Mouse (Mus musculus): Measurements from ENCODE around the gene Spag6.

DNA sequence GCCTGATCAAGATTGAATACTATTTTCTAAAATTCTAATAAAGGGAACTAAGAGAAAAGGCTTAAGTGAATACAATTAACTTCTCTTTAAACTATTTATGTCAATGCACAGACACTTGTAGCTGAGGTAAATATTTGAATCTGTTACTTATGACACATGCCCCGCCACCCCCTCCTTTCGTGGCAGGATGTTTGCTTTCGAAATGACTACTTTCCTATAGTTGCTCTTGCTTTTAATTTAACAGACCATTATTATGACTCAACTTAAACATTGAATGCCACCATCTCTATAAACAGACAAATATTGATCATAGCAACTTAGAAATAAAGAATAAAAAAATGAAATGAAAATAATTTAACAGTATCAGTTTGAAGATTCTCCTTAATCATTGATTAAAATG lies 29.8 kb upstream of the Spag6 start:
- TF ChIP-seq POLR2A (IDR thresholded peaks at IDR 0.05; ENCODE audit: low read depth, low read length) (no peak), CTCF (IDR thresholded peaks at IDR 0.05; ENCODE audit: extremely low read depth, insufficient read length, insufficient replicate concordance, low read depth, low read length) (no peak)

Data from small intestine, adult 2 months (tissue).